Mouse (Mus musculus) c-Kit-positive CD71-negative TER-119-negative erythroid progenitor cells, embryonic 14.5 days (primary cell): ENCODE data around the gene Derl3.

Experiments
- DNase-seq: peaks from one replicate; pipeline ENCODE4 v3.0.0-alpha.2; 2013; ENCODE audit warnings: low read depth

Gene Derl3

GRCm38 (mm10) chr10:75913013-75913589 lies 19.9 kb downstream of the Derl3 start:
- no peak for DNase-seq

GRCm38 (mm10) chr10:75915557-75915956 lies 22.3 kb downstream of the Derl3 start:
- no peak for DNase-seq

GRCm38 (mm10) chr10:75916840-75917239 lies 23.6 kb downstream of the Derl3 start:
- no peak for DNase-seq

GRCm38 (mm10) chr10:75919026-75919425 lies 25.8 kb downstream of the Derl3 start:
- DNase-seq, result no peak

- peak; percentile 88 for DNase-seq
Observed at GRCm38 (mm10) chr10:75921026-75921725, 28.0 kb downstream of the Derl3 start, which contains the start of gene Smarcb1. Gene Smarcb1, minus strand, starts transcription at chr10:75921617.

- no peak for DNase-seq
Observed at GRCm38 (mm10) chr10:75921726-75922560, 28.7 kb downstream of the Derl3 start.

GRCm38 (mm10) chr10:75924324-75924723 lies 31.1 kb downstream of the Derl3 start:
- DNase-seq, result no peak

GRCm38 (mm10) chr10:75926396-75926795 lies 33.2 kb downstream of the Derl3 start:
- DNase-seq, result no peak

GRCm38 (mm10) chr10:75930304-75930703 lies 37.1 kb downstream of the Derl3 start:
- DNase-seq, result no peak

GRCm38 (mm10) chr10:75931311-75931710 lies 38.1 kb downstream of the Derl3 start:
- DNase-seq, result no peak

GRCm38 (mm10) chr10:75932081-75932678 lies 39.0 kb downstream of the Derl3 start:
- no peak for DNase-seq

- no peak for DNase-seq
Observed at GRCm38 (mm10) chr10:75932891-75933290, 39.7 kb downstream of the Derl3 start, which contains the start of gene Chchd10. Gene Chchd10, plus strand, starts transcription at chr10:75933130.

- DNase-seq, result no peak
Observed at GRCm38 (mm10) chr10:75934991-75935390, 41.8 kb downstream of the Derl3 start.

- peak; percentile 80 for DNase-seq
Observed at GRCm38 (mm10) chr10:75935680-75936541, 42.7 kb downstream of the Derl3 start, which contains the start of gene Mmp11. Gene Mmp11, minus strand, starts transcription at chr10:75936496.

GRCm38 (mm10) chr10:75936909-75937667 lies 43.9 kb downstream of the Derl3 start:
- no peak for DNase-seq

GRCm38 (mm10) chr10:75937851-75938643 lies 44.8 kb downstream of the Derl3 start:
- no peak for DNase-seq

GRCm38 (mm10) chr10:75939481-75940234 lies 46.4 kb downstream of the Derl3 start:
- DNase-seq, result no peak

- DNase-seq, result no peak
Observed at GRCm38 (mm10) chr10:75940520-75940919, 47.3 kb downstream of the Derl3 start, which contains the start of gene Gm867. Gene Gm867, minus strand, starts transcription at chr10:75940672.
